Mouse (Mus musculus) heart, adult 2 months (tissue): Measurements from ENCODE around the gene Bglap2. TPM values are rescaled to one million over a fixed set of nuclear protein-coding genes. Genes with fewer than 3 reads are reported as not detected.
A peak's percentile ranks its signal among the peaks of the same experiment; 100 is the strongest.

Experiments used
- DNase-seq, 2 experiments: peaks; one replicate each; pipeline ENCODE4 v3.0.0; 2021
- H3K27ac ChIP-seq: fragments of 200-600 bp; 2 replicates; pipeline ENCODE4 v1.8.1; 2022
- H3K27me3 ChIP-seq: fragments of 200-500 bp; 2 replicates; pipeline ENCODE4 v1.6.1; 2012; ENCODE audit warnings: mild to moderate bottlenecking, low read length, inconsistent platforms, mixed read lengths; ENCODE audit not compliant: control insufficient read depth, insufficient read depth
- H3K36me3 ChIP-seq: fragments of 200-500 bp; 2 replicates; pipeline ENCODE4 v1.6.1; 2012; ENCODE audit warnings: low read length, inconsistent platforms; ENCODE audit not compliant: control insufficient read depth, insufficient read depth
- H3K4me1 ChIP-seq: fragments of 200-500 bp; 2 replicates; pipeline ENCODE4 v1.6.1; 2011; ENCODE audit warnings: low read length; ENCODE audit not compliant: control insufficient read depth, insufficient read depth
- H3K4me3 ChIP-seq: fragments of 200-600 bp; 2 replicates; pipeline ENCODE4 v1.8.1; 2022
- H3K79me2 ChIP-seq: fragments of 200-500 bp; replicated peaks from 2 replicates; pipeline ENCODE4 v1.6.1; 2012; ENCODE audit warnings: mild to moderate bottlenecking, inconsistent platforms, low read length, moderate library complexity, mixed read lengths; ENCODE audit not compliant: control insufficient read depth, insufficient read depth
- H3K9ac ChIP-seq: fragments of 200-500 bp; 2 replicates; pipeline ENCODE4 v1.6.1; 2012; ENCODE audit warnings: low read depth, mild to moderate bottlenecking, control low read depth, inconsistent platforms, low read length, mixed read lengths
- CTCF ChIP-seq: fragments of 200-600 bp; IDR thresholded peaks from 2 replicates; pipeline ENCODE4 v1.8.1; 2022; ENCODE audit warnings: antibody characterized with exemption, mild to moderate bottlenecking, moderate library complexity
- EP300 ChIP-seq: fragments of 200-500 bp; IDR thresholded peaks from 2 replicates; pipeline ENCODE4 v1.6.1; 2011; ENCODE audit warnings: low read depth, low read length, control low read depth; ENCODE audit not compliant: insufficient read depth
- POLR2A ChIP-seq: fragments of 200-500 bp; IDR thresholded peaks from 2 replicates; pipeline ENCODE4 v1.6.1; 2011; ENCODE audit warnings: mild to moderate bottlenecking, low read depth, low read length, control low read depth; ENCODE audit not compliant: insufficient read depth
- WGBS: fragments of 180-500 bp; shearing (Covaris S2); methylation state at CpG from one replicate; pipeline ENCODE4 v1.1.7; 2018; 5-methylcytosine and 5-hydroxymethylcytosine counted together
- intact Hi-C: fragments of 180-260 bp; cut with DNase I; formaldehyde crosslinking; loops from one replicate; pipeline ENCODE4 v1.15.1; 2025
- polyA plus RNA-seq: library from polyadenylated mRNA; depleted of rRNA; stranded (reverse); fragments of >200 nt; gene quantifications from 2 replicates; pipeline ENCODE4 v1.2.3, GENCODE M21; 2012
- total RNA-seq, 2 experiments: library from RNA; stranded (reverse); gene quantifications; 2 replicates each; pipeline ENCODE4 v1.2.3; 2021

Bglap2 gene
- total and polyA plus RNA-seq, 3 experiments: 0.84 TPM; not detected in 2

DNA sequence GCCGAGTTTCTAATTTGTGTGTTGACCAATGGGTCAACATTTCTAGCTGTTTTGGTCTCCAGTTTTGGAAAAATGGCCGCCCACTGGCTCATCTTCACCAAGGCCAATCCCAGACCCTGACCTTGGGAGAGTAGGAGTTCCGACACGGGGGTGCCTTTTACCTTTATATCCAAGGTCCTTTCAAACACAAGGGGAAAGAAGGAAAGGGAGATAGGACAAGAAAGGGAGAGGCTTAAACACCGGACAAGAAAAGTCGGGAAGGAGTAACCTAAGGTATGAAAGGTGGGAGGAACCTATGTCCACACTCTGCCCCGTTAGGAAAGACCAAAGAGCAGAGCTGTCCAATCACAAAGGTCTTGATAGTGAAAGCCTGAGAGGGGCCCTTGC, 32.1 kb upstream of the Bglap2 start:
- peak in 1 of 2 experiments; percentile 43 for DNase-seq
- H3K27ac ChIP-seq: peak overlapping the region; percentile 95
- TF ChIP-seq POLR2A: no peak
- no peak for TF ChIP-seq CTCF
- no peak for TF ChIP-seq EP300
- WGBS: 26% methylated on average over 7 of the region's 7 CpGs
- no peaks in the 10 kb centered on the region for H3K79me2 ChIP-seq
- intact Hi-C loops: loop anchor here (1.0 kb wide), 1 partner anchor 14 kb away; no protein-coding TSS in a partner anchor
- peak overlapping the region; percentile 46 for H3K9ac ChIP-seq
- H3K4me3 ChIP-seq: peak overlapping the region; percentile 86
- no peaks in the 10 kb centered on the region for H3K27me3 ChIP-seq
- no peaks in the 10 kb centered on the region for H3K36me3 ChIP-seq
- H3K4me1 ChIP-seq: peaks cover 2% of the 10 kb centered on the region; the same call in 1 of the 2 replicates

DNA sequence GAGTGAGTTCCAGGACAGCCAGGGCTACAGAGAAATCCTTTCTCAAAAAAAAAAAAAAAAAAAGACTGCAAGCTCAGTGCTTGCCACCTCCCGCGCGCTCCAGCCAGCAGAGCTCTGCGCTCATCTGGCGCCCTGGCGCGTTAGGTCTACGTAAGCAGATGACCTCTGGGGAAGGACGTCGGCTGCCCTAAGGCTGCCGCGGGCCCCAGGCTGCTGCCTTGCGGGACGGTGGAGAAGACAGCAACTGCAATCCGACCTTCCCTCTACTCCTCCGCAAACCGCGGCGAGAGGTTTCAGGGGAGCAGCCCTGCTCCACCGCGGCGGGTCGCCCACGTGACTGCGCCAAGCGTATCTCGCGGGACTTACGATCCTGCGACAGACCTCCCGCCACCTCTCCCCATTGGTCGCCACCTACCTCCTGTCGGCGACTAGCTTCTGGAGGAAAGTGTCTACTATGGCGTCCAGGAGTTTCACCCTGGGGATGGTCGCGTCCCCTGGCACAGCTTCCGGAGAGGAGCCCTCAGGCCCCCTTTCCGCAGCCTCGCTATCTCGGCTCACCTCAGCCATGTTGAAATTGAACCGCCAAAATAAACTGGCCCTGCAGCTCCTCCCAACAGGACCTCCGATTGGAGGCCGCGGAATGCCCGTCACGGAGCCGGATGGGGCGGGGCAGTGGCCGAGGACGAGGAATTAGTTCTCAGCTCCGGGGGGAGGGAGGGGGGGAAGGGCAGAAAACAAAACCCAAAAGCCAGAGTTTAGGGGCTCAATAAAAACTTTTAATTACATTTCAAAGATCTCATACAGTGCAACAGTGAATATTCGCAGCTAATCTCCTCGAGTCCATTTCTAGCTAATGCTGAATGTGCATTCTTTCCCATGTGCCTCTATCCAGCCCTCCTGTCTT, 31.5 kb upstream of the Bglap2 start, which contains the start of gene Pmf1:
TSS of gene Pmf1 (minus strand) at position 591 of the 904 bp plus-strand sequence.
- 0 out of 2 replicates have a peak, but pooled peaks have one; percentile 24 for TF ChIP-seq EP300
- peak; percentile 96 for TF ChIP-seq POLR2A
- TF ChIP-seq CTCF: 0 out of 2 replicates have a peak, but pooled peaks have one; percentile 8
- H3K36me3 ChIP-seq: no peaks in the 10 kb centered on the region
- H3K4me1 ChIP-seq: peaks cover 2% of the 10 kb centered on the region; the same call in 1 of the 2 replicates
- under 1% methylated on average over 54 of the region's 54 CpGs for WGBS
- H3K9ac ChIP-seq: peak within 1 kb of the TSS; percentile 74
- H3K27ac ChIP-seq: peak within 1 kb of the TSS; percentile 95
- intact Hi-C loops: no loop called here
- no peaks in the 10 kb centered on the region for H3K27me3 ChIP-seq
- peak; percentile 95 to 97 for DNase-seq
- H3K79me2 ChIP-seq: no peaks in the 10 kb centered on the region
- peak within 1 kb of the TSS; percentile 86 for H3K4me3 ChIP-seq

DNA sequence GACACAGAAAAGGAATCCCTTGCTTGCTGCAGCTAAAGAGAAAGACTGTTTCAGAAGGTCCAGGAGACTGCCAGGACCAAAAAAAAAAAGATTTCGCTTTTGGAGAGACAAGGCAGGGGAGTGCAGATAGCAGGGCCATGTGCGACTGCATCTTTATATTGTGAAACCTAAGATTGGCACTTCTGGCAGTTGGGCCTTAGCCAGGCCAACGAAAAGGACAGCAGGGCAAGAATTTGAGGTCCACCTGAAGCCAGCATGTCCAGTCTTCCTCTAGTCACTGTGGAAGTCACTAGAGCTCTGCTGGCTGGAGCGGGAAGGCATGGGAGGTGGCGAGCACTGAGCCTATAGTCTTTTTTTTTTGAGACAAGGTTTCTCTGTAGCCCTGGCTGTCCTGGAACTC, 30.5 kb upstream of the Bglap2 start:
- H3K4me3 ChIP-seq: no peak overlapping the region

DNA sequence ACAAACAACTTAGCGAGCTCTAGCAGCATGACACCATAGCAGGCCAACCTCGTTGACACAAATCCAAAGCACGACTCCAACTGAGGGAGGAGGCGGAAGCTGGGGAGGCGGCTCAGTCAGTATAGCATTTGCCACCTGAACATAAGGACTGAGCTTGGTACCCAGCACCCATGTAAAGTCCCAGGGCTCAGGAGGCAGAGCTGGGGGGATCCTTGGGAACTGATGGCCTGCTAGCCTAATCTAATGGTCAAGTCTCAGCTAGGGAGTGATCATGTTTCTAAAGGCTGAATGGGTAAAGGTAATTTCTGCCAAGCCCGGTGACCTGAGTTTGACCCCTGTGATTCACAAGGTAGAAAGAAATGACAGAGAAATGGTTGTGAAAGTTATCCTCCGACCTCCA, 29.0 kb upstream of the Bglap2 start:
- Histone ChIP-seq H3K27me3 (no peaks in the 10 kb centered on the region), H3K36me3 (no peaks in the 10 kb centered on the region), H3K4me3 (no peak overlapping the region), H3K79me2 (no peaks in the 10 kb centered on the region), H3K9ac (no peak overlapping the region), H3K27ac (no peak overlapping the region), H3K4me1 (peaks cover 2% of the 10 kb centered on the region; the same call in 1 of the 2 replicates)
- intact Hi-C loops: loop anchor here (1.0 to 2.0 kb wide), 2 partner anchors 60 to 119 kb away; no protein-coding TSS in a partner anchor
- TF ChIP-seq EP300: no peak
- no peak for TF ChIP-seq CTCF
- no peak for TF ChIP-seq POLR2A
- DNase-seq: no peak
- 58% methylated on average over 7 of the region's 7 CpGs for WGBS

More for the DNA sequence above, 30.5 kb upstream of the Bglap2 start:
- no peak for TF ChIP-seq POLR2A
- TF ChIP-seq EP300: no peak
- TF ChIP-seq CTCF: no peak
- no peak overlapping the region for H3K9ac ChIP-seq
- no peaks in the 10 kb centered on the region for H3K79me2 ChIP-seq
- H3K27ac ChIP-seq: no peak overlapping the region
- 46% methylated on average over 5 of the region's 5 CpGs for WGBS
- DNase-seq: no peak
- intact Hi-C loops: no loop called here
- H3K36me3 ChIP-seq: no peaks in the 10 kb centered on the region
- peaks cover 2% of the 10 kb centered on the region; the same call in 1 of the 2 replicates for H3K4me1 ChIP-seq
- no peaks in the 10 kb centered on the region for H3K27me3 ChIP-seq

DNA sequence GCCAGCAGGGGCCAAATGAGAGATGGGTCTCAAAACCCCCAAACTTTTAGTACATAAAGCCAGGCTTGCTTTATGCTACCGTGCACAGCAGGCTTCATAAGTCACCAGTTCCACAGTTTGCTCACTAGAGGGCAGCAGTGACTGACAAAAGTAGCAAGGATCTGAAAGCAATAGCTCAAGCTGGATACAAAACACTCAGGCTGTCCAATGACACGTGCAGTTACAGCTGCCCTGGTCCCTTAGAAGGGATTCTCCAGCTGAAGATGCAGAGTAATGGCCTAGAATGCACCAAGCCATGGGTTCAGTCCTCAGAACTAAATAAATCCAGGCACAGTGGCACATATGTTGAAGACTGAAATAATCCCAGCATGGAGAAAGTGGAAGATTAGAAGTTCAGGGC, 28.6 kb upstream of the Bglap2 start:
- no peaks in the 10 kb centered on the region for H3K36me3 ChIP-seq
- H3K79me2 ChIP-seq: no peaks in the 10 kb centered on the region
- peak; percentile 54 to 63 for DNase-seq
- intact Hi-C loops: loop anchor here (1.0 to 2.0 kb wide), 2 partner anchors 60 to 120 kb away; no protein-coding TSS in a partner anchor
- no peak overlapping the region for H3K9ac ChIP-seq
- no peak overlapping the region for H3K4me3 ChIP-seq
- 0% methylated on average over 2 of the region's 2 CpGs for WGBS
- H3K4me1 ChIP-seq: peaks cover 2% of the 10 kb centered on the region; the same call in 1 of the 2 replicates
- TF ChIP-seq CTCF: peak; percentile 95
- TF ChIP-seq EP300: peak; percentile 91
- no peak for TF ChIP-seq POLR2A
- no peaks in the 10 kb centered on the region for H3K27me3 ChIP-seq
- no peak overlapping the region for H3K27ac ChIP-seq
